Mouse (Mus musculus): Measurements from ENCODE around the gene Mroh2a.

GRCm38 (mm10) chr1:88285652-88286051, 58.9 kb downstream of the Mroh2a start:
- no peak for TF ChIP-seq CTCF (IDR thresholded peaks at IDR 0.05; ENCODE audit: low read depth)
- TF ChIP-seq EP300 (IDR thresholded peaks at IDR 0.05; ENCODE audit: low read depth) = no peak
